Mouse (Mus musculus) c-Kit-positive CD71-positive TER-119-positive erythroid progenitor cells, embryonic 14.5 days (primary cell): ENCODE results near the gene Camta1.

Experiments used
- DNase-seq: peaks from one replicate; pipeline ENCODE4 v3.0.0-alpha.2; 2013; ENCODE audit warnings: low spot score

Camta1 gene

GRCm38 (mm10) chr4:151738280-151738679 lies 123.4 kb downstream of the Camta1 start:
- no peak for DNase-seq

DNA sequence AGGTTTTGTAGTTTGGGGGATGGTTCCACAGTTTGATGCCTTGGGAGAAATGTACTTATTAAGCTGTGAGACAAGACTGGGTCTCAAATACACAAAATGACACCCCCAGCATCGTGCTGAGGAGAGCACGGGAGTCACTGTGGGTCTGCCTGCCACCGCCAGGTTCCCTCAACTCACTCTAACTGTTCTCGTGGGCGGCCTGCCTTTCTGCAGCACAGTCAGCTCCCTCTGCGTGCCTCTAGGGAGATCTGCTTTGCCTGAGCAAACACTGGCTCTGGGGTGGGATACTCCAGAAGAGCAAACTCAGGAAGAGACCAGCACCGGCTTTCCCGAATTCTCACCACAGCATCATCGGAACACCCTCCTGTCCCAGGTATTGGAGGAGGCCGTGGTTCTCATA lies 129.0 kb downstream of the Camta1 start:
- no peak for DNase-seq

- peak; percentile 82 for DNase-seq
Measured at GRCm38 (mm10) chr4:151730037-151730759, 131.5 kb downstream of the Camta1 start.

DNA sequence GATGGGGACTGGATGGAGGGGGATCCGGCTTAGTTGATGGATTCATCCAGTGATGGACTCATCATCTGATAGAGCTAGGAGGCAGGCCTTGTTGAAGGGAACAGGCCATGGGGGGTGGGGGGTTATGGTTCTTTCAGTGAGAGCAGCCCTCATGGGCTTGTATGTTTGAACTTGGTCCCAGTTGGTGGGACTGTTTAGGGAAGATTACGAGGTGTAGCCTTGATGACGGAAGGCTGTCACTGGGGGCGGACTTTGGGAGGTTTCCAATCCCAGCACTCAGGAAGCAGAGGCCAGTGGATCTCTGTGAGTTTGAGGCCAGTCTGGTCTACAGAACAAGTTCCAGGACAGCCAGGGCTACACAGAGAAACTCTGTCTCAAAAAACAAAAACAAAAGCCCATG lies 132.6 kb downstream of the Camta1 start:
- no peak for DNase-seq

DNA sequence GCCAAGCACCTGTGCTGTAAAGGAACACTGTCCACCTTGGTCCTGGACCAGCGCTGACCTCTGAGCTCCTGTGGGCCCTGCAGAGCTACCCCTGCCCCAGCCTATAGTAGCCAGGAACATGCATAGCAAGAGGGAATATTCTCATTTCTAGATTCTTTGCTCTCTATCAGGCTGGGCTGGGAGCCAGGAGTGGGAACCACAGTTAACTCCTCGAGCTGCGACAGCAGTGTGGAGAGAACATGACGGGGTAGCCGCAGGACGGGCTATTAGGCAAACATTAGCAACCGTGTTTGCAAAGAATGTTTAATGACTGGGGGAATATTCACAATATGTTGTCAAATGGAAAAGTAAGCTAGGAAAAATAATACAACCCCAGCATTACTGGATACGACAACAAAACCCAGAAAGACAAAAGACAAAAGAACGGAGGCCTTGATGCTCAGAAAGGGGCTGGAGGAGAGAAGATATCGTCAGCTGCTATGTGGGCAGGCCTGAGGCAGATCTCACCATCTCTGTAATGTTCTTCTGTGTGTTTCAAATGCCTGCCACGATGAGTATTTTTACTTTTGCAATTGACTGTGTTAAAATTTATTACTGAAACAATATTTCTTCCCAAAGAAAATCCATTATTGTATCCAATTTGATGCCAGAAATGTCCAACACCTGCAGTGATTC lies 133.1 kb downstream of the Camta1 start:
- DNase-seq, result no peak

DNA sequence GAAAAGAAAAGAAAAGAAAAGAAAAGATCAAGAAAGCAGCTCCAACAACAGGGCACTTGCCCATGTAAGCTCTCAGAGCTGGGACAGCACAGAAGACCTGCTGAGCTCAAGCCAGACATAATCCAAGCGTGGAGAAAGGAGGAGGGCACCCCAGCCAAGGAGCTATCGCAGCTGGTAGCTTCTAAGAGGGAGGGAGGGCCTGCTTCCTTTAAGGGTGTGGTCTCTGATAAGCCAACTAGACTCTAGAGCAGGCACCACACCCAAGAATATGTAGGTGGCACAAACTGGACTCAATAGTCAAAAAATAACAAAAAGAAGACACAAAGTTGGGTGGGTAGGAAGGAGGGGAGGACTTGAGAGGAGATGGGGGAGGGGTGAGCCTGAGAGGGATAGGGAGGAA lies 135.3 kb downstream of the Camta1 start:
- DNase-seq, result peak; percentile 81

GRCm38 (mm10) chr4:151724897-151725296 lies 136.8 kb downstream of the Camta1 start:
- DNase-seq, result no peak

- DNase-seq, result no peak
Measured at GRCm38 (mm10) chr4:151720722-151721467, 140.8 kb downstream of the Camta1 start.

- DNase-seq, result peak; percentile 66
Measured at GRCm38 (mm10) chr4:151718866-151719475, 142.7 kb downstream of the Camta1 start.

GRCm38 (mm10) chr4:151717864-151718263 lies 143.8 kb downstream of the Camta1 start:
- DNase-seq, result no peak

DNA sequence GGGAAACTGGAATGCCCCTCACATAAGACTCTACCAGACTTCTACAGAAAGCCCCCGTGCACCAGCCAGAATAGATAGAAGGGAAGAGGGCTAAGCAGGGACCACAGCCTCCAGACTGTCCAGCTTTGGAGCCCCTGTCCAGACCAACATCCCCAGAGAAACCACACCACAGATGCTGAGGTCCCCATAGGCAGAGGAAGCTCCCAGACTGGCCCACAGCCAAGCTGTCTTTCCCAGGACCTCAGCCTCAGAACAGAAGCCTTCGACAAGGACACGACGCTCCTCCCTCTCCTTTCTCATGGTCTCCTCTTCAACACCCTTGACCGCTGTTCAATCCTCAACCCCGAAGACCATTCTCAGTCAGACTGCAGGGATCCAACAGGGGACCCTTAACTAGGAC lies 148.0 kb downstream of the Camta1 start:
- no peak for DNase-seq

- DNase-seq, result no peak
Measured at GRCm38 (mm10) chr4:151711406-151711805, 150.3 kb downstream of the Camta1 start.

- DNase-seq, result no peak
Measured at GRCm38 (mm10) chr4:151710522-151710921, 151.2 kb downstream of the Camta1 start.

- DNase-seq, result no peak
Measured at GRCm38 (mm10) chr4:151709269-151709668, 152.4 kb downstream of the Camta1 start.

GRCm38 (mm10) chr4:151703069-151703735 lies 158.5 kb downstream of the Camta1 start:
- no peak for DNase-seq

- no peak for DNase-seq
Measured at GRCm38 (mm10) chr4:151702463-151702862, 159.2 kb downstream of the Camta1 start.

DNA sequence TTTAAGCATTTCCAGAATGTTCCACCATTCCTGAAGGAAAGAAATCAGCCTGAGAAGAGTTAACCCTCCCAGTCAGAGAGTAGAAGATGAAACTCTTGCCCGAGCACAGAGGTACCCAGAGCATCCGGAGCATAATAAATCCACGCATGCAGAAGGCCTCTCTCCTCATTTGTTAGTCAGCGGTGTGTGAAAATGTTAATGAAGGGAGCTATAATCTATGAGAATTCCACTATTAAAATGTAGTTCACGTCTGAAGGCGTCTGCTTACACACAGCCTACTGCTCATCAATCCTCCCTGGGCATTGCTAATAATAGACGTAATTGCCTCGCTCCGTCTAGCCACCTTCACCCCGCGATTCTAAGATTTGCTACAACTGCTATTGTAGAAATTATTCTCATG lies 165.7 kb downstream of the Camta1 start:
- no peak for DNase-seq

DNA sequence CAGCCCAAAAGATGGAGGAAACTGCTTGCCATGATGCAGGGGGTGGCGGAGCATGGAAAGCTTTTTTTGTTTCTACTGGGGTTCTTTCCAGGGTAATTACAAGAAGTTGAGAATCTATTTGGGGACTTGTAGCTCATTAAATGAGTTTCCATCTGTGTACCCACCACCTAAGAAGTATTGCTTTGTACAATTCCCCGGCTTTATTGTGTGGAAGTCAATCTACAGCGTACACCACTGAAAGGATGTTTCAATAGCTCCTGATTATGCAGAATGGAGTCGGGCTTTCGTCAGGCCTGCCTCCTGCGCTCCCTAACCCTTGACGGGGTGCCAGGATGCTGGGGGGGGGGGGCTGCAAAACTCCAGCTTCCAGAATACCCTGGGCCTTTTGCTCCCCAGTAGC lies 167.1 kb downstream of the Camta1 start:
- no peak for DNase-seq

DNA sequence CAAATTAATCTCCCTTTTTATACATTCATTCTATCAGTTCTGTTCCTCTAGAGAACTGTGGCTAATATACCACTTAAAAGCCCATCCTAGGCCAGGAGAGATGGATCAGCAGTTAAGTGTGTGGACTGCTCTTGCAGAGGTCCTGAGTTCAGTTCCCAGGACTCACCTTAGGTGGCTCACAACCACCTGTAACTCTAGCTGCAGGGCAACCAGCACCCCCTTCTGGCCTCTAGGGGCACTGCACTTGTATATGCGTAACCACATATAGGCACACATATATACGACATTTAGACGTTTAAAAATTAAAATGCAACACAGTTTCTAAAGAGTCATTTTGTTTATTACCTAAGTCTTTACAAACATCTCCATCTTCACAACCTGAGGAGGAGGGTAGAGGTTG lies 167.6 kb downstream of the Camta1 start:
- DNase-seq, result no peak

DNA sequence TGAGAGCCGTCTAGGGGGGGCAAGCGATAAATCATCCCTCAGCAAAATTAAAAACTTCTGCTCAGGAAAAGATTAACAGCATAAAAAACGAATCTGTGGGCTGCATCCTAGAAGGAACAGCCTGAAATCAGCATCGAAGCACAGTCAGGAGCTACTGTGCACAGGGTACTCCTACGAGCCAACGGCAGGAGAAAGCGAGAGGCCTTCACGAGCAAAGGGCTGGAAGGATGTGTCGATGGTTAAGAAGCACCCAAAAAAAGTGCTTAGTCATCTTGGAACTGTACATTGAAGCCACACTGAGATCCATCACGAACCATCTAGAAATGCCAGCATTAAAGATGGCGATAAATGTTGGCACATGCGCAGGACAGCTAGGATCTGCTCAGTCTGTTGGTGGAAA lies 171.6 kb downstream of the Camta1 start:
- DNase-seq, result no peak

DNA sequence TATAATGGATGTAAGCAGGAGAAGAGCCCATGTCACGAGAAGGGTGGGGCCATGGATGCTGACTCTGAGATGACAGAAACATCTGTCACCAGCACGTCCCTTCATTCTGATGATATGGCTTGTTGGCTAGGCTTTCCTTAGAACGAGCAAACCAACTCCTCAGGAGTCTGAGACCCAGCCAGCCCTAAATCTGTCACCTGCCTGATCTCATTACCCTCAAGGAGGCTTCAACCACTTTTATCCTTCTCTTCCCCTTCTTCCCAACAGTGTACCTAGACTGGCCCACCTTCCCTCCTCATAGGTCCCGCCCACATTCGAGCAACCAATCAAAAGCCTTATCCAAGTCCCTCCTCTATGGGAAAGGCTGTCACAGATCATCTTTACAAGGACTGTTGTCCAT lies 173.5 kb downstream of the Camta1 start:
- no peak for DNase-seq

- DNase-seq, result no peak
Measured at GRCm38 (mm10) chr4:151684596-151684995, 177.1 kb downstream of the Camta1 start.
